Mouse (Mus musculus): Measurements from ENCODE around the gene Pnp2.
"Not testable (repeated sequence)": the region's sequence is repeated elsewhere in the genome, so short reads cannot be mapped to it uniquely, and the experiment has no call there.

The Pnp2 gene

DNA sequence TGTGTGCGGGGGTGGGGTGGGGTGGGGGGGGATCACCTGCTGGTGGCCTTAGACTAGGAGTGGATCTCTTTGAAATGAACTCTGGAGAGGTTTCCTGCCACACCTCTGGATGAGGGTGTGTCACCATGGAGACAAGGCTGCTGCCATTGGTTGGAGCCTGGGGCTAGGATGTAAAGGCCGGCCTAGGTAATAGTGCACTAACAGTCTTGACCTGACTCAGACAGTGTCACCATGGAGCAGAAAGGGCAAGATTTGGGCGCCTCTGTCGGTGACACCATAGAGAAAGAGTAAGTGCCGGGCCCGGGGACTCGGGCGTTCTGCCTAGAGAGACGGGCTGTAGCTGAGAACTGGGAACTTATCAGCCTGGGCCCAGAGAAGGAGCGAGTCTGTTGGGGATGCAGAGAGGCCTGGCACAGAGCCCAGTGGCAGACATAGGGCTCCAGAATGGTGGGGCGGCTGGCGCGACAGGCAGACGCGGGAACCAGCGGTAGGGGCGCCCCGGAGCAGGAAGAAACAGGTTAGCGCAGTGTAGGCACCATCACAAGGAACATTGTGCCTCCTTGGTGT lies at the start of gene Pnp2:
Pnp2 (plus strand) TSS at position 51 of the 567 bp plus-strand sequence.
- peak; percentile 33 for DNase-seq (ENCODE audit: low spot score)

DNA sequence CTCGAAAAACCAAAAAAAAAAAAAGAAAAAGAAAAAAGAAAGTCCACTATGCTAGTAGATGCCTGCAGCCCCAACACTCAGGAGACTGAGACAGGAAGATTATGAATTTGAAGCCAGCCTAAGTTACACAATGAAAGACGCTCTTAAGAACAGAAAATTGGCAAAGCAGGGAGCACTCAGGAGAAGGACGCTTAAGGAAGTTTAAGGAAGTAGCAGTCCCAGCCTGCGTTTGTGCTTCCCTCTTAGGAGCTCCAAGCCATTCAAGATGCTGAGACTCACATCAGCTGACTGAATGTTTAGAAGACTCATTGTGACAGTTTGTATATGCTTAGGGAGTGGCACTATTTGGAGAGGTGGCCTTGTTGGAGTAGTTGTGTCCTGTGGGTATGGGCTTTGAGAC lies 47.7 kb upstream of the Pnp2 start:
- no peak for DNase-seq (ENCODE audit: low spot score)

- no peak for DNase-seq (ENCODE audit: low spot score)
These were observed 44.4 kb upstream of the Pnp2 start for GRCm38 (mm10) chr14:50911356-50911755.

GRCm38 (mm10) chr14:50923437-50923836 lies 32.4 kb upstream of the Pnp2 start:
- not testable (repeated sequence) for DNase-seq (ENCODE audit: low spot score)

DNA sequence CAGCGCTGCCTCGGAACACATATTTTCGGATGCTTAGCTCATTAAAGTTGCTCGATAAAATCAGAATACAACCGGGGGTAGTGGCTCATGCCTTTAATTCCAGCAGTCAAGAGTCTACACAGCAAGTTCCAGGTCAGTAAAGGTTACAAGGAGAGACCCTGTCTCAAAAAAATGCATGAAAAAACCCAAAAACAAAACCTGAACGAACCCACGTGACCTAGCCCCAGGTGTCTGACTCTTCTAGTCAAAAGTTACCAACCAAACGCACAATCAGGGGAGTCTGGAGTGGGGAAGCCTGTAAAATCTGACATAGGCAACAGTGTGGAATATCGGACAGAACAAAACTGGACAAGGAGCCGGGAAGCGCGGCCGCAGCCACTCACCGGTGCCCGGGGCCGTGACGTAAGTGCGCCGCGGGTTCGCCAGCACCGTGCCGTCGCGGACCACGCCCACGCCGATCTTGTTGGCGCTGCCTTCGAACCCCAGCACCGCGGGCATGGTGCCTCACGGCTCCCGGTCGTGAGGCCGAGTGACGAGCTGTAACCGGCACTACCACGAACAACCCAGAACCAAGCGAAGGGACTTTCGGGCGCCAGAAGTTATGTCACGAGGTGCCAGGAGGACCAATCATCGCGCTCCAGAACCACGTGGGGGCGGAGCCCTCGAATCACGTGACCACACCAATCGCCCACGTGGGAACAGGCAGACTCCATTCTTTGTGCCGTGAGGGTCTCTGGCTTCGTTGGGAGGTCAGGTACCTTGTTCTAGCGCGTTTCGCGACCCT lies 31.3 kb upstream of the Pnp2 start, which contains the start of the genes Osgep and Apex1:
Osgep (minus strand) TSS at position 613 of the 784 bp plus-strand sequence.
Apex1 (plus strand) TSS at position 688 of the 784 bp plus-strand sequence.
- DNase-seq (ENCODE audit: low spot score), result peak; percentile 98

DNA sequence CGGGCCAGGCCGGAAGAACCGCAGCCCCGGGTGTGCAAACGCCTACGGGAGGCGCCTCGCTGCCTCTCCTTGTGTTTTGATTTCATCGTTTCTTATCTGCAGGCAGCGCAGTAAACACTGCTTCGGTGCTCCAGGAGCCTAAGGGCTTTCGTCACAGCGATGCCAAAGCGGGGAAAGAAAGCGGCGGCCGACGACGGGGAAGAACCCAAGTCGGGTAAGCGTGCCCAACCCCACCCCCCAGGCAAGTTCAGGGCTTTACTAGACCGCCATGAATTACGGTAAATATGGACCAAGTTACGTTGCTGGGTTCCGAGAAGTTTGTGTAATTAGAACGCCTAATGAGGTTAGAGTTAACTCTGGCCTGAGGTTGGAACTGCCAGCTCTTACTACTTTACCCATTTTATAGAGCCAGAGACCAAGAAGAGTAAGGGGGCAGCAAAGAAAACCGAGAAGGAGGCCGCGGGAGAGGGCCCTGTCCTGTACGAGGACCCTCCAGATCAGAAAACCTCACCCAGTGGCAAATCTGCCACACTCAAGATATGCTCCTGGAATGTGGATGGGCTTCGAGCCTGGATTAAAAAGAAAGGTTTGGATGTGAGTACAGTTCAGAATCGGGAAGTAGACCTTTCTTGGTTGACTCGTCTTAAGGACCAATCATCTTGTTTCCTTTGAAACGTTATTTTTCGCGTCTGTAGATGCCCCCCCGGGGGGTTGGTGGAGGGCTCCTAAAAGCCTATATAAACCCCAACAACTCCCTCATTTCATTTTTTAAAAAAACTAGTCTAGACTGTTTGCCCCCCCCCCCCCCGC lies 30.5 kb upstream of the Pnp2 start:
- DNase-seq (ENCODE audit: low spot score), result no peak

DNA sequence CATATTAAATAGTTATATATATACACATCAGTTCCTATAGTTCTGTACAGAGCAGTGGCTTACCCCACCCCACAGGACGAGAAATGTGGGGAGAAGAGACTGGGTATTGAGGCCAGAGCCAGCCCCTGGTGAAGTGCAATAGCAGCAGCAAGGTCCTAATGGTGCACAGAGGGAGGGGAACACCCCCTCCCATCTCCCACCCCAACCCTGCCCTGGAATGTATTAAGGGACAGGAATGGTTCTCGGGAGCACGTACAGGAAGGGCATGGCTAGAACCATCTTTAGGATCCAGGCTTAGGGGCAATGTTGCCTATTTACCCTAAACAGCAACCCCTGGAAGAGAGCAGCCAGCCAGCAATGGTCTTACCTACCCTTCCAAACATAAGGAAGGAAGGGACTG lies 28.4 kb upstream of the Pnp2 start:
- no peak for DNase-seq (ENCODE audit: low spot score)

GRCm38 (mm10) chr14:50929951-50930350 lies 25.8 kb upstream of the Pnp2 start:
- no peak for DNase-seq (ENCODE audit: low spot score)

- DNase-seq (ENCODE audit: low spot score), result no peak
These were observed 25.4 kb upstream of the Pnp2 start for GRCm38 (mm10) chr14:50930377-50930753.

DNA sequence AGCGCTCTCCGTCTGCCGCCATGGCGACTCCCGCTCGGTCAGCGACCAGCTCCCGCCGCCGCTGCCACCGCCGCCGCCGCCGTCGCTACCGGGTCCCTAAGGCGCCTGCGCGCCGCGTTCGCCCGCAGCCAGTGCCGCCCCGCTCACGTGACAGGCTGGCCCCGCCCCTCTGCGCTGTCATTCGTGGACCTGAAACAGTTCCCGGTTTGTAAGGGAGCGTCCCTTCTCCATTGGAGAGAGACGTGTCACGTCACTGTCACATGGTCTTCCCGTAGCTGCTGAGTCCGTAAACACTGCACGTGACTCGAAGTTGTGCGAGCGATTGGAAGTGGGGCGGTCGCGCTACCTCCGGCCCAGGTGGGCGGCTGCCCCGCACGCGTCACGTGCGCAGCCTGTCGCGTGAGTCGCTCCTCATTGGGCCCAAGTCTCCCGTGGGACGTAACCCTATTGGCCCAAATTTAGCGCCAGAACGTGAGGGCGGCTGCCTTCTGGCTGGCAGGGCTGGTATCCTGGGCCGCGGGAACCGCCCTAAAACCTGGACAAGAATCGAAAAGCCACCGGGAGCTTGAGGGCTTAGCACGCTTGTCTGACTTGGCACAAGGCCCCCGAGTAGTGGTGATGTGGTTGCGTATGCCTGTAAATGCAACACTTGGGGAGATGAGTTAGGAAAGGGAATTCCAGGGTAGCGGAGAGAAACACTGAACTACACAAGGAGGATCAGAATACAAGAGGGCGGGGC lies 24.9 kb upstream of the Pnp2 start, which contains the start of the genes Pip4p1 and Pnp:
Pip4p1 (minus strand) TSS at position 103 of the 739 bp plus-strand sequence.
Pnp (plus strand) TSS at position 329 of the 739 bp plus-strand sequence.
- DNase-seq (ENCODE audit: low spot score), result peak; percentile 99

- DNase-seq (ENCODE audit: low spot score), result no peak
These were observed 24.2 kb upstream of the Pnp2 start for GRCm38 (mm10) chr14:50931493-50932020.

DNA sequence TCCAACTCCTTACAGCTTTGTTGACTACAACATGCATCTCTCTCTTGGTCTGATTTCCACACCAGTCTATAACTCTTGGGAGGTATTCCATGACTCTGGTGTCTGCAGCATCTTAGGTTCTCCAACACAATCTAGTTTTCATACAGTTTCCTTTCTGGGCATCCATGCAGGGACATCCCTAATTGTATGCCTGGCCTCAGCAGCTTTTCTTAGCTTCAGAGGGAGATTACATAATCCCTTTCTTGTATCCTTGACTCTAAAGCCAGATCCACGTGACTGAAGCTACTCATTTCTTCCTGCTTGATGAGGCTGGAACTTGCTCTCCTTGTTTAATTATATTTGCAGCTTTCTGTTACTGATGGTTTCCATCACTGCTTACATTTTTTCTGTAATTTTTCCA lies 19.1 kb upstream of the Pnp2 start:
- DNase-seq (ENCODE audit: low spot score), result no peak

GRCm38 (mm10) chr14:50938119-50938908 lies 17.5 kb upstream of the Pnp2 start:
- no peak for DNase-seq (ENCODE audit: low spot score)

GRCm38 (mm10) chr14:50938940-50939339 lies 16.9 kb upstream of the Pnp2 start:
- no peak for DNase-seq (ENCODE audit: low spot score)

DNA sequence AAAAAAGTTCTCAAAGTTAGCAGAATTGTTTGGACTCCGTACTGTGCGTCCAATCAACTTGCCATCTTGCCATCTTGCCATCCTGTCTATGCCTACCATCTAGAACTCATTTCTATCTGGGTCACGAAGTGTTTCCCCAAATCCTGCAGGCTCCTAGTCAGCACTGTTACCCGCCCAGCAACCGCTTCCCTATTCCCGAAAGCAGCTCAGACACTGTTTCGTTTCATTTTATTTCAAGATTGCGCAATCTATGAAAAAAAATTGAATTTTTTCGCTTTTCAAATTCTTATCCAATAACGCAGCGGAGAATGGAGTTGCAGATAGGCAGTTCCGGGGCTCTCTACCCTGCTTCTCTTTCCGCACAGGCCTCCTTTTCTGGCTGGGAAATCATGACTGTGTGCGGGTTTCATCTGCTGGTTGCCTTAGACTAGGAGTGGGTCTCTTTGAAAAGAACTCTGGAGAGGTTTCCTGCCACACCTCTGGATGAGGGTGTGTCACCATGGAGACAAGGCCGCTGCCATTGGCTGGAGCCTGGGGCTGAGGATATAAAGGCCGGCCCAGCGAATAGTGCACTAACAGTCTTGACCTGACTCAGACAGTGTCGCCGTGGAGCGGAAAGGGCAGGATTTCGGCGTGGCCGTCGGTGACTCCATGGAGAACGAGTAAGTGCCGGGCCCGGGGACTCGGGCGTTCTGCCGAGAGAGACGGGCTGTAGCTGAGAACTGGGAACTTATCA lies 11.7 kb upstream of the Pnp2 start, which contains the start of gene Gm49342:
Gm49342 (plus strand) TSS at position 586 of the 736 bp plus-strand sequence.
- peak; percentile 86 for DNase-seq (ENCODE audit: low spot score)

DNA sequence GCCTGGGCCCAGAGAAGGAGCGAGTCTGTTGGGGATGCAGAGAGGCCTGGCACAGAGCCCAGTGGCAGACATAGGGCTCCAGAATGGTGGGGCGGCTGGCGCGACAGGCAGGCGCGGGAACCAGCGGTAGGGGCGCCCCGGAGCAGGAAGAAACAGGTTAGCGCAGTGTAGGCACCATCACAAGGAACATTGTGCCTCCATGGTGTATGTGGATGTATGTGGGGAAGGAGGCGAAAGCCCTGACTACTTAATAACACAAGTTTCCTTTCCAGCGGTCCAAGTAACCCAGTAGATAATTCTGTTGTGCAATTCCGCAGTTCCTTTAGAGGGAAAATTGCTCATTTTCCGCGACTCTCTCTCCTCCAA lies 11.1 kb upstream of the Pnp2 start:
- not testable (repeated sequence) for DNase-seq (ENCODE audit: low spot score)

DNA sequence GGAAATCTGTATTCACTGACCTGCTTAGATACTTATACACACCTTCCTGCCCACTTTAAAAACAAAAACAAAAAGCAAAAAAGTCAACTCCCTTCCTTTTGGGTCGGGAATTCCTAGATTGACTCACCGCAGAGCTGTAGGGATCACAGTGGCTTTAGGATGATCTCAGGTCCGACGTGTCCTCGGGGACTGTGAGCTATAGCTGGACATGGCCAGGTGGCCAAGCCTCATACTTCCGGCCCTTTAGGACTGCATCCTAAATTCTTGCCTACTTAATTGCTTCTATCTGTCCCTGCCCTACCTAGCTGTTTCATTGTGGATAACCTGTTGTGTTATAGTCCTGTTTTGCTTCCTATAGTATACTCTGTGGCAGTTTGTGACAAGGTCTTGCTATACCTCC lies 10.7 kb upstream of the Pnp2 start:
- DNase-seq (ENCODE audit: low spot score), result not testable (repeated sequence)

GRCm38 (mm10) chr14:50945526-50945925 lies 10.3 kb upstream of the Pnp2 start:
- DNase-seq (ENCODE audit: low spot score), result not testable (repeated sequence)

GRCm38 (mm10) chr14:50955487-50955886 lies 305 bp upstream of the Pnp2 start:
- DNase-seq (ENCODE audit: low spot score), result no peak

DNA sequence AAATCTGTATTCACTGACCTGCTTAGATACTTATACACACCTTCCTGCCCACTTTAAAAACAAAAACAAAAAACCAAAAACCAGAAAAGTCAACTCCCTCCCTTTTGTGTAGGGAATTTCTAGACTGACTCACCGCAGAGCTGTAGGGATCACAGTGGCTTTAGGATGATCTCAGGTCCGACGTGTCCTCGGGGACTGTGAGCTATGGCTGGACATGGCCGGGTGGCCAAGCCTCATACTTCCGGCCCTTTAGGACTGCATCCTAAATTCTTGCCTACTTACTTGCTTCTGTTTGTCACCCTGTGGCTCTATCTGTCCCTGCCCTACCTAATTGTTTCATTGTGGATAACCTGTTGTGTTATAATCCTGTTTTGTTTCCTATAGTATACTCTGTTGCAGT lies 932 bp downstream of the Pnp2 start:
- DNase-seq (ENCODE audit: low spot score), result not testable (repeated sequence)

All from left cerebral cortex, adult 11 months (tissue).